Mouse (Mus musculus) heart, adult 2 months (tissue): Measurements from ENCODE around the gene Ndufb6. TPM values are rescaled to one million over a fixed set of nuclear protein-coding genes. Genes with fewer than 3 reads are reported as not detected.

Experiments used
- DNase-seq, 2 experiments: peaks; one replicate each; pipeline ENCODE4 v3.0.0; 2021
- H3K27ac ChIP-seq: fragments of 200-600 bp; 2 replicates; pipeline ENCODE4 v1.8.1; 2022
- H3K27me3 ChIP-seq: fragments of 200-500 bp; 2 replicates; pipeline ENCODE4 v1.6.1; 2012; ENCODE audit warnings: mild to moderate bottlenecking, low read length, inconsistent platforms, mixed read lengths; ENCODE audit not compliant: control insufficient read depth, insufficient read depth
- H3K36me3 ChIP-seq: fragments of 200-500 bp; 2 replicates; pipeline ENCODE4 v1.6.1; 2012; ENCODE audit warnings: low read length, inconsistent platforms; ENCODE audit not compliant: control insufficient read depth, insufficient read depth
- H3K4me1 ChIP-seq: fragments of 200-500 bp; 2 replicates; pipeline ENCODE4 v1.6.1; 2011; ENCODE audit warnings: low read length; ENCODE audit not compliant: control insufficient read depth, insufficient read depth
- H3K4me3 ChIP-seq: fragments of 200-600 bp; 2 replicates; pipeline ENCODE4 v1.8.1; 2022
- H3K79me2 ChIP-seq: fragments of 200-500 bp; replicated peaks from 2 replicates; pipeline ENCODE4 v1.6.1; 2012; ENCODE audit warnings: mild to moderate bottlenecking, inconsistent platforms, low read length, moderate library complexity, mixed read lengths; ENCODE audit not compliant: control insufficient read depth, insufficient read depth
- H3K9ac ChIP-seq: fragments of 200-500 bp; 2 replicates; pipeline ENCODE4 v1.6.1; 2012; ENCODE audit warnings: low read depth, mild to moderate bottlenecking, control low read depth, inconsistent platforms, low read length, mixed read lengths
- CTCF ChIP-seq: fragments of 200-600 bp; IDR thresholded peaks from 2 replicates; pipeline ENCODE4 v1.8.1; 2022; ENCODE audit warnings: antibody characterized with exemption, mild to moderate bottlenecking, moderate library complexity
- EP300 ChIP-seq: fragments of 200-500 bp; IDR thresholded peaks from 2 replicates; pipeline ENCODE4 v1.6.1; 2011; ENCODE audit warnings: low read depth, low read length, control low read depth; ENCODE audit not compliant: insufficient read depth
- POLR2A ChIP-seq: fragments of 200-500 bp; IDR thresholded peaks from 2 replicates; pipeline ENCODE4 v1.6.1; 2011; ENCODE audit warnings: mild to moderate bottlenecking, low read depth, low read length, control low read depth; ENCODE audit not compliant: insufficient read depth
- WGBS: fragments of 180-500 bp; shearing (Covaris S2); methylation state at CpG from one replicate; pipeline ENCODE4 v1.1.7; 2018; 5-methylcytosine and 5-hydroxymethylcytosine counted together
- intact Hi-C: fragments of 180-260 bp; cut with DNase I; formaldehyde crosslinking; loops from one replicate; pipeline ENCODE4 v1.15.1; 2025
- polyA plus RNA-seq: library from polyadenylated mRNA; depleted of rRNA; stranded (reverse); fragments of >200 nt; gene quantifications from 2 replicates; pipeline ENCODE4 v1.2.3, GENCODE M21; 2012
- total RNA-seq, 2 experiments: library from RNA; stranded (reverse); gene quantifications; 2 replicates each; pipeline ENCODE4 v1.2.3; 2021

Gene Ndufb6
- total and polyA plus RNA-seq, 3 experiments: 320 to 533 (median 435) TPM

GRCm38 (mm10) chr4:40268204-40268813 lies 10.9 kb downstream of the Ndufb6 start:
- Histone ChIP-seq H3K4me1 (peaks cover 3% of the 10 kb centered on the region), H3K79me2 (peaks cover 10% of the 10 kb centered on the region), H3K36me3 (peaks cover 8% of the 10 kb centered on the region), H3K4me3 (peak overlapping the region; percentile 95), H3K27me3 (no peaks in the 10 kb centered on the region), H3K27ac (peak overlapping the region; percentile 99), H3K9ac (peak overlapping the region; percentile 93)
- intact Hi-C loops: loop anchor here (2.0 kb wide), 1 partner anchor 30 kb away; the partner anchor contains the start of gene Ddx58
- DNase-seq: peak; percentile 93 to 94
- TF ChIP-seq EP300: peak; percentile 9; the same call in 1 of the 2 replicates
- TF ChIP-seq POLR2A: peak; percentile 40
- TF ChIP-seq CTCF: peak; percentile 62
- under 1% methylated on average over 48 of the region's 50 CpGs for WGBS

DNA sequence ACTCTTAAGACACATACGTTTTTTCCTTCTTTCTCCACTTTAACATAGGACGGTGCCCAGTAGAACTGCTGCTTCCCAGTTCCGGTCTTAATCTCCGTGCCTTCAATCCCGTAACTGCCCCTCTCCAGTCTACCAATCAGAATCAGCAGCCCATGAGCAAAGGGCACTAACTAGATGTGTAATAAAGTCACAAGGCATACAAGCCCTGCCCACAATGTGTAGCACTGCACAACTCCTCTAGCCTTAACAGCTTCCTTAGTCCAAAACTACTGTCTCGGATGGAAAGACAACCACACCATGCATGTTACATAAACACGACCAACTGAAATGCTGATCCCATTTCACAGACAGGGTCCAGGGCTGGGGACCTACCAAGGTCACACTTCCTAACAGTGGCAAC lies 11.5 kb downstream of the Ndufb6 start:
- DNase-seq: no peak
- peak overlapping the region; percentile 93 for H3K9ac ChIP-seq
- peaks cover 3% of the 10 kb centered on the region for H3K4me1 ChIP-seq
- TF ChIP-seq CTCF: no peak
- TF ChIP-seq POLR2A: no peak
- TF ChIP-seq EP300: no peak
- H3K27ac ChIP-seq: peak overlapping the region; percentile 99
- WGBS: 37% methylated on average over 7 of the region's 7 CpGs
- peak overlapping the region; percentile 95 for H3K4me3 ChIP-seq
- intact Hi-C loops: loop anchor here (2.0 kb wide), 1 partner anchor 29 kb away; the partner anchor contains the start of gene Ddx58
- no peaks in the 10 kb centered on the region for H3K27me3 ChIP-seq
- H3K79me2 ChIP-seq: peaks cover 10% of the 10 kb centered on the region
- H3K36me3 ChIP-seq: peaks cover 9% of the 10 kb centered on the region

DNA sequence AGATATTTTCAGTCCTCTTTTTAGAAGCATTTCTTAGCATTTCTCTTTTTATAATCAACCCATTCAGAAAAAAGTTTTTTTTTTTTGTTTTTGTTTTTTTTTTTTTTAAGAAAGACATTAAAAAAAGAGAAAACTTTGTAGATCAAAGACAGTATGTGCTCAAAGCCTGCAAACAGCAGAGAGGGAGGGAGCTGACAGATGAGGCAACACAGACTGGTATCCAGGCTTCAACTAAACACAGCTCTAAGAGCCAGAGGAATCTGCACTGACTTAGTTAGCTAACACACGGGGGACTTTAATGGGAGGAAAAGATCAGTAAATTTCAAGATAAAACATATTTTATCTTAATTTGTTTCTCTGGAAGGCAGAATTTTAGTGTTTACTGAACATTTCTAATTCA lies 14.9 kb downstream of the Ndufb6 start:
- intact Hi-C loops: no loop called here
- H3K36me3 ChIP-seq: peaks cover 13% of the 10 kb centered on the region; the same call in 1 of the 2 replicates

DNA sequence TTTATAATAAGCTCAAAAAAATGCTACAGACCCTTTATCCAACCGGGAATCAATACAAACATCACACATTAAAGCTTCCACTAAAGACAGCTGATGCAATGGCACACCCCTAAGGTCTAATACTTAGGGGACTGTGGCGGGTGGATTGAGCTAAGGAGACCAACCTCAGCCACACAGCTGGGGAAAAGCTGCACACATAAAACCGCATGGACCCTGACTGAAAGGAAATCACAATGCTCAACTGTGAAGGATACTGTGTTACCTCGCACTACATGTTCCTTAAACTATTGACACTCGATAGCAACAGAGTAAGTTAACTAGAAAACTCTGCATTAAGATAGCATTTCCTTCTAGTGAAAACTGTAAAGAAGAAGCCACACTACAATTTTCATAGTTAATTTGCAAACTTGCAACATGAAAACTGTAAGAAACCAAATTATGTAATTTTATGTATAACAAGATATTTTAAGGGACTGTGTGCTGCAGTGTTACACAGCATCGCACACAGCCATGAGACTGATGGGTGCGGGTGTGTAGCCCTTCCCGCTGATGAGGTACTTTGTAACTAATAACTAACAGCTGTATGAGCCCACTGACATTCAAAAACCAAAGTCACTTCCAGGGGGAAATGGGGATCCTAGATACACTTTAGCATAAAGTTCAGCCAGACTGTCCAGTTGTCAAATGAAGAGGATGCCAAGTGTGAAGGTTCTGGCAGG lies 24.7 kb downstream of the Ndufb6 start:
- no peak for TF ChIP-seq CTCF
- TF ChIP-seq POLR2A: no peak
- TF ChIP-seq EP300: no peak
- DNase-seq: no peak
- 0 out of 2 replicates have a peak, but pooled peaks cover 1% of the 10 kb centered on the region for H3K79me2 ChIP-seq

More for the DNA sequence above, 14.9 kb downstream of the Ndufb6 start:
- peaks cover 11% of the 10 kb centered on the region for H3K79me2 ChIP-seq
- peaks cover 2% of the 10 kb centered on the region for H3K4me1 ChIP-seq
- H3K9ac ChIP-seq: no peak overlapping the region
- no peak for DNase-seq
- no peaks in the 10 kb centered on the region for H3K27me3 ChIP-seq
- no peak overlapping the region for H3K4me3 ChIP-seq
- TF ChIP-seq POLR2A: no peak
- no peak overlapping the region for H3K27ac ChIP-seq
- 50% methylated on average over 1 of the region's 1 CpGs for WGBS

DNA sequence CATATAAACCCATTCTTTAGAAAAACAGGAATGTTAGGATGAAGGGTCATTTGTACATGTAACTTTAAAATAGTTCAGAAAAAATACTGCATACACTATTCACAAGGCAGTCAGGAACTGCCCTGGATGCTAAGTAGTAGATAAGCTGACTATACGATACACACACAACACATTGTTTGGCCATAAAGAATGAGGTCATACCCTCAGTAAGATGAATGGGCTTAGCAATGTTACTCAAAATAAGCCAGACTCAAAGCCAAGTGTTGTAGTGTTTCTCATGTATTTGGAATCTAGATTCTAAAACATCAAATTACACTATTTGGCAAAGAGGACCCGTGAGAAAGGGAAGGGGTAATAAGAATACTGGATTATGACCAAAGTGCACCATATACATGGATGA lies 25.5 kb downstream of the Ndufb6 start:
- Histone ChIP-seq H3K36me3 (no peaks in the 10 kb centered on the region), H3K79me2 (0 out of 2 replicates have a peak, but pooled peaks cover 1% of the 10 kb centered on the region), H3K4me1 (no peaks in the 10 kb centered on the region), H3K9ac (no peak overlapping the region), H3K4me3 (no peak overlapping the region), H3K27me3 (no peaks in the 10 kb centered on the region), H3K27ac (no peak overlapping the region)
- no peak for TF ChIP-seq POLR2A
- TF ChIP-seq CTCF: no peak
- TF ChIP-seq EP300: no peak
- no peak for DNase-seq
- intact Hi-C loops: no loop called here
- WGBS: 58% methylated on average over 2 of the region's 2 CpGs

More for the DNA sequence above, 24.7 kb downstream of the Ndufb6 start:
- Histone ChIP-seq H3K4me3 (no peak overlapping the region), H3K27me3 (no peaks in the 10 kb centered on the region), H3K27ac (no peak overlapping the region), H3K9ac (no peak overlapping the region), H3K4me1 (no peaks in the 10 kb centered on the region), H3K36me3 (no peaks in the 10 kb centered on the region)
- 77% methylated on average over 8 of the region's 8 CpGs for WGBS
- intact Hi-C loops: no loop called here

DNA sequence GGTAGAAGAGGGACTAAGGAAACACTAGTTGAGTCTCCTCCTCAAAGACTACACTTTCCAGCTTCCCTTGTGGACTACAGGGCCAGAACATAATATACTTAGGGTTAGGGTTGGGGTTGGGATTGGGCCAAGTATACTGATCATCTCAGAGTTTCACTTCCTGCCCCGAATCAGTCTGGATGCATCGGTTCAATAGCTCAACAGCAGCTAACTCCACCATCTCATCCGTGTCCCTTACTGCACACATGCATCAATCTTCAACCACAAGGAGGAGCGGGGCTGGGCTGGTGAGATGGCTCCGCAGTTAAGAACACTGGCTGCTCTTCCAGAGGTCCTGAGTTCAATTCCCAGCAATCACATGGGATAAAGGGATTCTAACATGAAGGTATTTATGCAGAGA lies 28.2 kb downstream of the Ndufb6 start:
- intact Hi-C loops: no loop called here
- Histone ChIP-seq H3K4me3 (no peak overlapping the region), H3K4me1 (no peaks in the 10 kb centered on the region), H3K9ac (no peak overlapping the region), H3K27me3 (no peaks in the 10 kb centered on the region), H3K79me2 (no peaks in the 10 kb centered on the region), H3K27ac (no peak overlapping the region), H3K36me3 (no peaks in the 10 kb centered on the region)
- no peak for DNase-seq
- no peak for TF ChIP-seq EP300
- no peak for TF ChIP-seq CTCF
- no peak for TF ChIP-seq POLR2A
- 80% methylated on average over 5 of the region's 5 CpGs for WGBS
